Mouse (Mus musculus): ENCODE data around the gene Btbd9.

Gene Btbd9

DNA sequence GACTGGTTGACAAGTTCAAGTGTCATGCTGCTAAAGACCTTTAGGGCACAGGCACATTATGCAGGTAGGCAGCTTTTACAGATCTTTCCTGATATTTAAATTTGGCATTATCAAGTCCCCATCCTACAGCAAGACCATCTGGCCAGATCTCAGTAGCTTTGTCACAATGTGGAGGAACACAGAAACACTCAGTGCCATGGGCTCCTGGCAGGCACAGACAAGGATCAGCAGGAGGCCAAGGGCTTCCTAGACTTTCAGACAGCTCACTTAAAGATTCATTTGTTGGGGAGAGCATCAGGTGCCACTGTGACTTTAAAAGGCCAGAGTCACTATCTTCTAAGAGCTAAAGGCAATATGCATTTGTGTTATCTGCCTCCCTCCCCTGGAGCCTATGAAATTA, 293.3 kb downstream of the Btbd9 start:
- DNase-seq (ENCODE audit: low spot score in 2 of 2) = no peak

DNA sequence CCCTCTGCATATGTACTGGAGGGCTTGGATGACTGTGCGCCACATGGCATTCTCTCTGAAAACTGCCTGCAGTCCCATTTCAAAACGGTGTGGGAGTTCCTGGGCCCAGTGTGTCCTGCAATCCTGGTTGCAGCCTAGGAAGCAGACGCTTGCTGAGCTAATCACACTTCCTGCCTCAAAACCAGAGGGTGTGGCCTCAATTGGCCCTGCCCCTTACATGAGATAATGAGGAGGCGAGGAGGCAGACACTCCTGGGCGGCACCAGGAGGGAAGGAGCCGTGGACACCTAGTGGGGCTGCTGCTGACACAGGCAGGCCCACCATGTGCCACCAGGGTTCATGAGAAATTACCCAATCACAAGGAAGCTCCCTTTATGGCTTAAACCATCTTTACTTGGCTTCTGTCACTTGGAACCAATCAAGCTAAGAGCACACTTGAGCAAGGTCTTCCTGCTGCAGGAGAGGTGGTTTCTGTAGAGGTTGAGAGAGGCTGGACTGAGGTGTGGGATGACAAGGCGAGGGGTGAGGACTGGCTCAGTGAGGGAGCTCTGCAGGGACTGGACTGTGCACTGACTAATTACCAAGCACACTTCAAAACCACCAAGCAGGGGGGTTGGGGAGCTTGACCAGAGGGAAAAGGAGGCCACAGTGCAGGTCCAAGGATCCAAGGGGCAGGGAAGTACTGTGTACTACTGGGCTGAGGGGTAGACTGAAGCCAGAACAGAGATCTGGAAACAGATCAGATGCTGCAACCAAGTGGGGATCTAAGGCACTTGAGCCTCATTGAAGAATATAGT, 295.8 kb downstream of the Btbd9 start:
- no peak for DNase-seq (ENCODE audit: low spot score in 2 of 2)

DNA sequence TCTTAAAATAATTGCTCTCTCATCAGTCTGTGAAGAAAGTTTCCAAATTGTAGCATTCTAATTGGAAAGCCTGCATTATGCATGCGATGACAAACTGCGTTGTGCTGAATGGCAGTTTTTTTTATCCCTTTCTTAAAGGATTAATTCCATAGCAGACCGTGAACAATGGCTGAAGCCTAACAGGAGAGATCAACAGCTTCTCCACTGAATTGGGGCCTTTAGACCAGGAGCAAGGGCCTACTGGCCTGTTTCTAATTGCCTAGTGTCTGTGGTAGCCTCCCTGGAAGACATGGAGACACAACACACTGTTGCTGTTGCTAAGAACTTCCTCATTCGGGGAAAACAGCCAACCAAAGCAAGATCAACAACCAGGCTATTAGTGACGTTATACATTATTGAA, 296.6 kb downstream of the Btbd9 start:
- no peak for DNase-seq (ENCODE audit: low spot score in 2 of 2)

DNA sequence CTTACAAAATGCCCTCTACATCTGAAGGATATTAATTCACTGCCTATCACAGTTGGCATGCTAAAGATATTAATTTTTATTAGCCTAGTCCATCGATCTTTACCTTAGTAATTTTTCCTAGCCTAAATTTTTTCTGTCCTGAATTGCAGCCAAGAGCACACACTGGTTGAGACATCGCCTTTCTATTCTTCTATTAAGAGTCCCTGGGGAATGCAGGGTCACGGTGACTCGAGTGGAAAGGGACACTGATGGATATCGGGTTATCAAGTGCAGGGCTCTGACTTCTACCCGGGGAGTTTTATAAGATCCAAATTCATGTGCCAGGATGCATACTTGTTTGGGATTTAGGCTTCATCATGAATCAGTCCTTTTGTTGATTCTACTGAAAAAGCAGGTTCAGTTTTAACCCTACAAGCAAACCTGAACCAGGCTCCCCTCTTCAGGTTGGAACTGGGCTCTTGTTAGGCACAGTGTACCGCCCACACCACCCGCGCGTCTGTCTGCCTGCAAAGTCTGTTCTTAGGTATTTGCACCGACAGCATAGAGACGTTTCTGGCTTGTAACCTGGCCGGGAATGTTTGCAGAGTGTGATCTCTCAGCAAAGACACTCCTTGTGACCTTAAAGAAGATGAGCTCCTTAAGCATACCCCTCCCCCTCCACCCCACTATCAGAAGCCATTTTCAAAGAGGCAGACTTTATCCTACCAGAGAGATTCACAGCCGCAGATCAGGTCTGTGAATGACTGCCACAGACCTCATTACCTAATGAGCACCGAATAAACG, 297.5 kb downstream of the Btbd9 start:
- DNase-seq (ENCODE audit: low spot score in 2 of 2) = no peak

DNA sequence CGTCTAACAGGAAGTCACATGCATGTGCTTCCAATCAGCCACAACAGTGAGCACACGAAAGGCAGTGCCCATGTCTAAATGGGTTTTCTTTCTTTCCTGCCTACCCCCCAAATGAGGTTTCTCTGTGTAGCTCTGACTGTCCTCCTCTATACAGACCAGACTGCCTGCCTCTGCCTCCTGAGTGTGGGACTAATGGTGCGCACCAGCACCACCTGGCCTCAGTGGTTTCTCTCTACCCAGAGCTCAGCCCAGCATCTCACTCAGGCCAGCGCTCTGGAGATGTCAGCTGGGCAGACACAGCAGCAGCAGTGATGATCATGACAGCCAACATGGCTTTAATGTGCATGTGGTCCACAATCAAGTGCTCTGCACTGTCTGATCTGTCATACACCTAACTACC, 299.8 kb downstream of the Btbd9 start:
- no peak for DNase-seq (ENCODE audit: low spot score in 2 of 2)

DNA sequence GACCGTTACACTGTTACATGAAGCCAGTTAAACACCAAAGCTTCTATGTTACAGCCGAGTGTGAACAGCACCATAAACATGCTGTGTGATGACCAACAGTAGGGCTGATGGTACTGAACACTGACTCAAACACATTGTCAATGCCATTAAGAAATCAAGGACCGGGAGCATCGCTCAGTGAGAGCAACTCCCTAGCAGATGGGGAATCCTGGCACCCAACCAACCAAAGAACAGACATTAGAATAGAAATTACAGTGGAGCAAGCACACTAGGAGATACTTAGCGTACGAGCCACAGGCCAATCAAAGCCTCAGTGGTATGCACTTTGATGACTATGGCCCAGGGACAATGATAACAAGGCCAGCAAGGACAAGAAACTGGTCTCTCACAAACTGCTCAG, 303.5 kb downstream of the Btbd9 start:
- DNase-seq (ENCODE audit: low spot score in 2 of 2) = peak; percentile 29 to 36

DNA sequence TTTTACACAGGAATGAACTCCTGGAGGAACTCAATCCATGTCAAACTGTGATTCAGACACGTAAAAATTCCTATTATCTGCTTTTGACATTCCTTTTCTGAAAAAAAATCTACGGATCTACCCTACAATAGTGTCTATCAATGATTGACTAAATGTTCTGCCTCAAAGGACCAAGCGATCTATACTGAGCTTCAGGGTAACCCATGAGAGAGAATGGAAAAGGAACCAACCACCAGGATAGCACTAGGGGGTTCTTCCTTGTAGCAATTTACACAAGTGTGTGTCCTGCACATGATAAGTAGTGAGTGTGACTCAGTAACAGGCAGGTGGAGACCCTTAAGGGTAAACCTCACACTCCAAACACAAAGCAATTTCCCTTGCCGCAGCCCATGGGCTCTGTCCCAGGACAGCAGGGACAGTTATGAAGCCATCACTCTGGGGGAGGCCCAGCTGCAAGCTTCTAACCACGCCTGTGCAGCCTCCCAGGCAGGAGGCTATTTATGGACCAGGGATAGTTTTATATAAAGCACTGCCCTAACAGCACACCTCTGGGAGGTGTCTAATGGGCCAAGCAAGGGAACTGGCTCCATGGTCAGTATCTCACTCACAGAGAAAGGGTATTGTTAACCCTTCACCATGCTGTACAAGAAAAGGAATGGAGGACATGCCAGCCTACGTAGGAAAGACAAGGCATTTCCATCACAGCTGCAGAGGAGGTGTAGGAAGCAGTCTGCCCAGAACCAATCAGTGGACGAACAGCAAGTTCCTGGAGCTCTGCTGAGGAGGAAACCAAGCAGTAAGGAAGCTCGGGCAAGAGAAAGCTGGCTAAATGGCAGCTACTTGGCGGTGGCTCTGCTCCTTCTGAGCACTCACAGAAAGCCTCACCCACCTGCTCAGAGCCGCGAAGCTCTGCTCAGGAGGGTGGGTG, 306.9 kb downstream of the Btbd9 start:
- peak; percentile 44 to 67 for DNase-seq (ENCODE audit: low spot score in 2 of 2)

DNA sequence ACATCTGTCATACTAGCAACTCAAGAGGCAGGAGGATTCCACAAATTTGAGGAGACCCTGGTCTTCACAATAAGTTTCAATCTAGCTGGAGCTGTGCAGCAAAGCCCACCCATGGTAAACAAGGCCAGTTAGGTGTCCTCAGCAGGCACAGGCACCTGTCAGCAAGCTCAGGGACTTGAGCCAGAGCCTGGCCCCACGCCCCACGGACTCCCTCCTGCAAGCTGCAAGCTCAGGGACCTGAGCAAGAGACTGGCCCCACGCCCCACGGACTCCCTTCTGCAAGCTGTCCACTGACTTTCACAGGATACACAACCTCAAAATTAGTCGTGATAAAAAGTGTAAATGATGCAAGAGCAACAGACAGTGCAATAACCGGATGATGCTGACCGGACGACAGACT, 307.8 kb downstream of the Btbd9 start:
- no peak for DNase-seq (ENCODE audit: low spot score in 2 of 2)

DNA sequence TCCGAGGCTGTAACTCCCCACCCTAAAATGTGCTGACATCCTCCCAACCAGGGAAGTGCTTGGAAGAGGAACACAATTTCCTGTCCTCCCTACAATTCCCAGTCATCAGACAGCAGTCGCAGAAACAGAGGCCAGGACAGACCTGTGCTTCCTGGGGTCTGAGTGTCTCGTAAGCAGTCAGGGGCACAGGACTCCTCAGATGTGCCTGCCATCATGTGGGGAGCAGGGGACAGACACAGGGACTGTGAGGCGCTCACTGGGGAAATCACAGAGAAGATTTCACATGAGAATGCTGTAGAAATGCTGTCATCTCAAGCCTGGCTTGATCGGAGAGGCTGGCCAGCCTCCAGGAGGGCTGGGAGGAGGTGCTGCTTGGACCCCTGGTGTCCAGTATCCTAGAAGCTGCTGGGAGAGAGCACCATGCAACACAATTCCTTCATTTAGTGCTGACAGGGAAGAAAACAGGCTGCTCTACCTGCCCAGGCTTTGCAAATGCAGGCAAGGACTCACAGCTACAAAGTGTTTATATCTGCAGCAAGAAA, 308.8 kb downstream of the Btbd9 start:
- DNase-seq (ENCODE audit: low spot score in 2 of 2) = no peak

DNA sequence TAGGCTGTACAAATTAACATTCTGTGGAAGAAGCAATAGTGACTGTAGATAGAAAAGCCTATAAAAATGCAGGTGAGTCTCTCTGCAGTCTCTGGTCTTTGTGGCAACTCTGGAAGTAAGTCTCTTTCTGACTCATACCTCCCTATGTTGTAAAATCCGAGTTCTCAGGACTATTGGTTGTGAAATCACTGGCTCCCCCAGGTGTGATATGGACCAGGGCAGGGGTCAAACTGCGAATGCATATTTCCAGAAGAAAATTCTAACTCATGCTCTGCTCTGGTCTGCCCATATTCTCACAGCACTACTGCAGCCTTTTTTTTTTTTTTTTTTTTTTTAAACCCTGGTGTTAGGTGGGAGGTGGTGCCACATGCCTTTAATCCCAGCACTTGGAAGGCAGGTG, 312.8 kb downstream of the Btbd9 start:
- no peak for DNase-seq (ENCODE audit: low spot score in 2 of 2)

DNA sequence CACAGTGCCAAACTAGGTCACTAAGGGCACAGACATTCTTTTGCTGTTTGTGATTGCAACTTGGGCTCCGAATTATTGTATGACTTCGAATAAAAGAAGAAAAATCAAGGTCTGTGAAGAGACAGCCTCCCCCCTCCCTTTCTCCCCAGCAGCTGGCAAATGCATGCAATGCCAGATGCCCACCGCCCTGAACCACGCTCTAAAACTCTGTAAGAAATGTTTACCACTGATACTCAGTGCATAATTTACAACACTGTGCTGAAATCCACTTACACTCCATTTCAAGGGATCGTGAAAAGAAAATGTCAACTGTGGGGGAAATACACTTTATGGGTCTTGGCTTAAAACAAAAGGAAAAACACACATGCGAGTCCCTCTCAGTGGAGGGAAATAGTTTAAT, 313.3 kb downstream of the Btbd9 start:
- DNase-seq (ENCODE audit: low spot score in 2 of 2) = no peak

DNA sequence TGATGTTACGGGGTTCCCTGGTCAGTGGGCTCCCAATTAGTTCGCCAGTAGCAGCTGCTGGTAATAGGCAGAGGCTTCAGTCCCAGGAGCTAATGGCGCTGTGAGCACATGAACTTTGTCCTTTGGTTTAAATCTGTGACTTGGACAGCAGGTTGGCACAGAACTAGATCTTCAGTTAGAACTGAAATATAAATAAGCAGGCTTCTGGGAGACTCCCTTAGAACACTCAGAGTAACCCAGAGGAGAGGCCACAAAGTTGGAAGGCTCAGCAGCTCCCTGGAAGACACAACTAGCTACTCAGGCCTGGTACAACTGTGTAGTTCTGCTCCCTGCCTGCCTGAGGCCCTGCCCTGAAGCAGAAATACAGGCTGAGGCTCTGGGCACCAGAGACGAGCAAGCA, 313.8 kb downstream of the Btbd9 start:
- DNase-seq (ENCODE audit: low spot score in 2 of 2) = no peak

DNA sequence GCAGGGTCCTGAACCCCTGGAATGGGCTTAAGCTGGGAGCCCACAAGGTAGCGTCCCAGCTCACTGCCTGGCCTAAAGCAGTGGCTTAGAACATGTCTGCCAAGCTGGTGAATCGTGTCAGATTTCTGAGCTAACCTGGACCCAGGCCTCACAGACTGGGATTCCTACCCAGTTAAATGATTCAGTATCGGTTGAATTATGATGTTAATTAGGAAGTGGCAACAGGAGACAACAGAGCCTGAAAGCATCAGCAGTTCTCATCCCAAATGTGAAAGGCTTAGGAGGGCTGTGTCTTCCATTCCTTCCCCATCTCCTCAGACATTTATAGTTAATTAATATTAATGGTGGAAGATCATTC, 314.3 kb downstream of the Btbd9 start:
- no peak for DNase-seq (ENCODE audit: low spot score in 2 of 2)

DNA sequence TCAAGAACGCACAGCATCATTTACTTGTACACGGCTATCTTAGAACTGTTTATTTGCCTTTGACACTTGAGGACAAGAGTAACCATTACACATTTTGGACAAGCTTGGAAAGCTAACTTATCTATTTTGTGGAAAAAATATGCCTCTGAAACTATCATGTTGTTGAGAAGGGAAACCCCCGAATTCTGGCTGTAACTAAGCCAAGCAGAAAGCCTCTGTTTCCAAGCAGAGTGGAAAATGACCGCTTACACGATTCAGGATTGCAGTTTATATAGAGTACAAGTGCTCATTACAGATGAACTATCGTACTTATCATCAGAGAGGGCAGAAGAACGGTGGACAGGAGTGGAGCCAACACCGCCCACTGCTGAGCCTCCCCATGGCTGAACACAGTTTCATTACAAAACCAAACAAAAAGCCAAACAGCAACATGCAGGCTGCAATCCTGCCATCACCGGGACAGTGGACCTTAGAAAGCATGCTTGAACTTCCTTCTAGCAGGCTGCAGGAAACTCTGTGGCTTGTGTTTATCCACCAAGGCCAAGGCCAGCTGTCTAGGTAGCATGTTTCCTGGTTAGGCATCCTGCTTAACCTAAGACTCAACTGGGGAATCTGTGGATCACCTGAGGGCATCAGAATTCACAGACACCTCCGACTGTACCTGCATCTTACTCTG, 314.8 kb downstream of the Btbd9 start:
- DNase-seq (ENCODE audit: low spot score in 2 of 2) = no peak

DNA sequence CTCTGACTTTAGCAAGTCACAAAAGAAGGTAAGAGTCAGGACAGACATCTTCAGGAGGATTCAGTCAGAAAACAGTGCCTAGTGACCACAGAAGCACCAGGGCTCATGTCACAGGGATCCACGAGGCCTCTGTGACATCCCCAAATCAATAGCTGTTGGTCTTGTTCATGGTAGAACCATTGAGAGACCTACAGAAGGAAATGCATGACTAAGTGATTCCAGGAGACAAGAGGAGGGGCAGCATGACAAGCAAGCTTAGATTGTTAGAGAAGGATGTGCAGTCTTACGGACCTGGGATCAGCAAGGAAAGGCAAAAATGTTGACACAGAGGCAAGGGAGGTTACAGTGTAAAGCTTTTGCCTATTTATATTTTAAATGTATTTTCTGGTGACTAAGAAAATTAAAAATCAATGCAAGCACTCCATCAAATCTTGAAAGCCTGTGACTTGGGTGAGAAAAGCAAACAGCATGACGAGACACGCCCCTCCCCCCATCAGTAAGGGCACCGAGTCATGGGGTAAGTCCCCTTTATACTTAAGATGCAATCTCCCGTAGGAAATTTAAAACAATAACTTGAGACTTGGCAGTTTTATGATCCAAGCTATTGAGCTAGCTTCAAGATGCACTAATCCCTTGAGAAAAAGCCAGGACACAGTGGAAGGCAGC, 315.5 kb downstream of the Btbd9 start:
- no peak for DNase-seq (ENCODE audit: low spot score in 2 of 2)

DNA sequence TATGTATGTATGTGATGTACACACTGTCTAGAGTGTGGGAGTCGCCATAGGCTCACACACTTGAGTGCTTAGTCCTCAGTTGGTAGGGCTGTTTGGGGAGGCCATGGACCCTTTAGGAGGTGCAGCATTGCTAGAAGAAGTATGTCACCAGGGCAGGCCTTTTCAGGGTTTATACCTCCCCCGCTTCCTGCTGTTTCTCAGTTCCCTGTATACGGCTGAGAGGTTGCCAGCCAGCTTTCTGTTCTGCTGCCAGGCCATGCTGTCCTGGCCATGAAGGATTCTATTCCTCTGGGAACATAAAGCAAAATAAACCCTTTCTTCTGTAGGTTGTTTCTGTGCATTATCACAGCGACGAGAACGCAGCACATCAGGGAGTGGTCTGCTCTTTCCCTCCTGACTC, 316.4 kb downstream of the Btbd9 start:
- DNase-seq (ENCODE audit: low spot score in 2 of 2) = no peak

DNA sequence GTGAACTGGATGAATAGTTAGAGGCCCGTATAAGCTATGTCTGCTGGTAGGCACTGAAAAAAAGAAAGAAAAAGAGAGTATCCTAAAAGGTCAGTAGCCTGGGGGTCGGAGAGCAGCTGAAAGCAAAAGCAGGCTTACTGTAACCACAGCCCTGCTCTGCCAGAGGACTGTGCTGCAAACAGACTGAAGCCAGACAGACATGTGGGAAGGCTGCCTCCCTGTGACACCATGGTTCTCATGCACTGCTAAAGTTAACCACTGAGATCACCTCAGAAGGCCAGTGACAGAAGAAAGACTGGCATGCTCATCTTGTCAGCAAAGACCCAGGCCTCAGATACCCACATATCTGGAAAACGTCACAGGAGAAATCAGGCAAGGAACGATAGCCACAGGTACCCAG, 317.8 kb downstream of the Btbd9 start:
- DNase-seq (ENCODE audit: low spot score in 2 of 2) = no peak

DNA sequence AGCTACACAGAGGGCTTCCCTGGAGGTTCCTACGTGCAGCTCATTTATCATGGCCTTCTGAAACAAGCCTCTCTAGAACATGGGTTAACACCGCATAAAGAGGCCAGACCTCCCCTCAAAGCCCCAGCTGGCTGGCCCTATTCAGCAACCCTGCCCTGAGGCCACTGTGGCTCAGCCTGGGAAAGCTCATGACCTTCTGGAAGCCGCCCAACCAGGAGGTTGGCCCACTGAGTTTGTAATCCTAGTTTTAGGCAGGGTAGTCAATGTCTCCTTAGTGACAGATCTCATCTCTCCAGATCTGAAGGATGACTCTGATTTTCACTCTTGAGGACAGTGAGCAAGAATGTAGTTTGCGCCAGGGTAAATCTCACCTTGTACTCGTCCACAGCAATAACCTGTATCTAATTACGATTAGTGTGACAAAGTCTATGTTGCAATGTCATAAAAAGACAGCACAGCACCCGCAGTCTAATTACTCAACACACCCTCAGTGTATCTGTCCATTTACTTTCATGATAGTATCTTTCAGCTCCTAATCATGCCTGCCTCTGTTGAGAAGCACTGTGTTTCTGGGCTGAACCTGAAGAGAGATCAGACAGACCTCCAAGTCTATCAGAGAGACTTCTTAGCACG, 320.2 kb downstream of the Btbd9 start:
- DNase-seq (ENCODE audit: low spot score in 2 of 2) = no peak

DNA sequence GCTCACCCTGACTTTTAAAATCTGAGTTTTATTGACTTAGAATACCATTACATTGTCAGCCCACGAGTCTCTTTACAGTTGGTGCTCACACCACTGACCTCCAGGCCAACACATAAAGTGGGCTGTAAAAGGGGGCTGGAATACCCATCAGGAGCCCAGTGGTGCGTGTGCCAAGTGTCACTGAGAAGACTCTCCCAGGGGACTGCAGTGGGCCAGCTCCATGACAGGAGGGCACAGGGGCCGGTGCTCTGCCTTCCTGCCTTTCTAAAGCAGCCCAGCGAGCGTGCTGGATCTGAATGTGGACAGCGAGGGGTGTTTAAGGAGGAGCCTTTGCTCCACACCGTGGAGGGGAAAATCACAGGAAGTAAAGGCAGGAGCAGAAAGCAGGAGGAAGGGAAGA, 322.4 kb downstream of the Btbd9 start:
- no peak for DNase-seq (ENCODE audit: low spot score in 2 of 2)

DNA sequence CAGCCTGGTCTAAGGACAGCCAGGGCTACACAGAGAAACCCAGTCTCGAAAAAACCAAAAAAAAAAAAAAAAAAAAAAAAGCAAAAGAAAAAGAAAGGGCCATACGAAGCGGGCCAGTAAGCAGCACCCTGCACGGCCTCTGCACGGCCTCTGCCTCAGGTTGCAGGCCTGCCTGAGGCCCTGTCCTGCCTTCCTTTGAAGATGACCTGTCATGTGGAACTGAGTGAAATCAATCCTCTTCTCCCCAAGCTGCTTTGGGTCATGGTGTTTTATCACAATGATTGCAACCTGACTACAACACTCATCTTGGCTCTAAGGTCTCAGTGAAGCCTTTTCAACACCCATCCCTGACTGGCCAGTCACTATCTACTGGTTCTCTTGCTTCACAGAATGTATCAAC, 323.3 kb downstream of the Btbd9 start:
- no peak for DNase-seq (ENCODE audit: low spot score in 2 of 2)

DNA sequence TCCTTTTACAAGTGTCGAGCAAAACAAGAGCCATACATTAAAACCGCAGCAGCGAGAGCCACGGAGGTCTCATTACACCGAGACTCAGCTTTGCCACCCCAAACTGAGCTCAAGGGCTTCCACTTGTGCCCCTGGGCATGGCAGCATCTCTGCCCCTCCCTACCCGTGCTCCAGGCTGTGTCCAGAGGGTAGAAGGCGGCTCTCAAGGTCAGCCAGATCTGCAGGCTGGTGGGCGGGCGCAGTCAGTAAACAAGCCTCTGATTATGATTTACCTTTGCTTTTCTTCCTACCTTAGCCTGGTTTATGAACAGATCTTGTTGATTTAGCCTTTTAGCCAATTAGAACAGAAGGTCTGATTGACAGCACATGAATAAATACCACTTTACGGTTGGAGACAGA, 331.0 kb downstream of the Btbd9 start:
- DNase-seq (ENCODE audit: low spot score in 2 of 2) = no peak
